Mouse (Mus musculus) cortical plate, adult 2 months (tissue): ENCODE measurements around the gene Aar2. TPM values are rescaled to one million over a fixed set of nuclear protein-coding genes. Genes with fewer than 3 reads are reported as not detected.
"Not testable (repeated sequence)": the region's sequence is repeated elsewhere in the genome, so short reads cannot be mapped to it uniquely, and the experiment has no call there.

Experiments
- H3K27ac ChIP-seq: fragments of 200-500 bp; 2 replicates; pipeline ENCODE4 v1.5.1; 2012; ENCODE audit warnings: low read length, control low read depth, inconsistent platforms; ENCODE audit not compliant: insufficient read depth
- H3K4me1 ChIP-seq: fragments of 200-500 bp; 2 replicates; pipeline ENCODE4 v1.6.1; 2011; ENCODE audit warnings: low read length; ENCODE audit not compliant: control insufficient read depth, insufficient read depth
- H3K4me3 ChIP-seq: fragments of 200-500 bp; 2 replicates; pipeline ENCODE4 v1.5.1; 2011; ENCODE audit warnings: mild to moderate bottlenecking, low read length, control low read depth; ENCODE audit not compliant: insufficient read depth
- CTCF ChIP-seq: fragments of 200-500 bp; IDR thresholded peaks from 2 replicates; pipeline ENCODE4 v1.5.1; 2011; ENCODE audit warnings: mild to moderate bottlenecking, control low read depth, low read length; ENCODE audit not compliant: insufficient read depth; ENCODE audit errors: extremely low read depth
- POLR2A ChIP-seq: fragments of 200-500 bp; IDR thresholded peaks from 2 replicates; pipeline ENCODE4 v1.6.1; 2011; ENCODE audit warnings: mild to moderate bottlenecking, low read length, control low read depth; ENCODE audit not compliant: insufficient read depth; ENCODE audit errors: extremely low read depth
- polyA plus RNA-seq: library from polyadenylated mRNA; depleted of rRNA; stranded (reverse); fragments of >200 nt; gene quantifications from 2 replicates; pipeline ENCODE4 v1.2.3, GENCODE M21; 2012; rRNA removed

Aar2 gene
- polyA plus RNA-seq: 30.2 and 30.8 TPM in 2 replicates

DNA sequence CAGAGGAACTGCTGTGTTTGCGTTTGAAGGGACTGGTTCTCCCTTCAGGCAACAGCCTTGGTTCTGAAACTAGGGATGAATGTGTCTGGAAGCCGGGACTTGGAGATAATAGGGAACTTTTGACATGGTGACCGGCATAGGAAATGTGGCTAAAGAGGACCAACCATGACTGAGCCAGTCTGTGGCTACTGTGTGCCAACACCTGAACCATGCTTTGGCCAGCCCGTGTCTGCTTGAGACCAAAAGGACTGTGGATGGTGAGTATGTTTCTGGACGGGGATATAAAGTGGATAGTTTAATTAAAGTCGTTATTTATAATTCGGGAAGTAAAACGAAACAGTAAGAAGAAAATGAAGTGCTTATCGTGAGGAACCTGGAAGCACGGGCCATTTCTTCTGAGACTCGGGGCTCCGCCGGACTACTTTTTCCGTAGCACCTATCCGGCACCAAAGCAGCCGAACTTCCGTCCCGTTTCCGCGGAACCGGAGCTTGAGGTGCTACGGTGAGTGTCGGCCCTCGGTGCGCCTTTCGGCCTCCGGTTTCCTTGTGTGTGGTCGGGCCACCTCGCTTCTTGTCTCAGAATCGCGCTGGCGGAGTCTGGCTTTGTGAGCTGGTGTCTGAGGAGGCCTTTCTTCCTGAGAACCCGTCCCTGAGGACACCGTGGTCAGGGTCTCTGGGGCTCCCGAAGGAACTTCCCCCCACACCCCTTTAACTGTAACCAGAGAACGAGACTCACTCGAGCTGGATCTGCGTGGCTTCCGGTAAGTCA lies at the start of gene Aar2:
TSS of gene Aar2 (plus strand) at position 462 of the 769 bp plus-strand sequence.
- TF ChIP-seq POLR2A (peak; percentile 79), CTCF (no peak)
- Histone ChIP-seq H3K4me3 (peak within 1 kb of the TSS; percentile 81), H3K27ac (peak within 1 kb of the TSS; percentile 19; the same call in 1 of the 2 replicates), H3K4me1 (peaks cover 5% of the 10 kb centered on the region; the same call in 1 of the 2 replicates)

DNA sequence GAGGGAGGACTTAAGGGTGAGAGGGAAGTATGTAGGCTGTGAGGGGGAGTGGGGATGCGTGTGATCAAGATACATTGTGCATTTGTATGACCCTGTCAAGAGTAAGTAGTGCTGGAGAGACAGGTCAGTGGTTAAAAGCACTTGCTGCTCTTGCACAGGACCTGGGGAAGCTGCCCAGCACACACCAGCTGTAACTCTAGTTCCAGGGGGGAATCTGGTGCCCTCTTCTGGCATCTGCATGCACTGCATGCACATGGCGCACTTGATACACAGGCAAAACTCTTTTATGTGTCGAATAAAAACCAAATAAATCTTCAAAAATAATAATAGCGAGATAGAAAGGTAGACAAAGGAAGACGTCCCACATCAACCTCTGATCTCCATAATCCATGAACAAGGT lies 49.5 kb upstream of the Aar2 start:
- TF ChIP-seq CTCF (peak; percentile 79), POLR2A (no peak)
- Histone ChIP-seq H3K27ac (no peak overlapping the region), H3K4me1 (peaks cover 5% of the 10 kb centered on the region), H3K4me3 (no peak overlapping the region)

DNA sequence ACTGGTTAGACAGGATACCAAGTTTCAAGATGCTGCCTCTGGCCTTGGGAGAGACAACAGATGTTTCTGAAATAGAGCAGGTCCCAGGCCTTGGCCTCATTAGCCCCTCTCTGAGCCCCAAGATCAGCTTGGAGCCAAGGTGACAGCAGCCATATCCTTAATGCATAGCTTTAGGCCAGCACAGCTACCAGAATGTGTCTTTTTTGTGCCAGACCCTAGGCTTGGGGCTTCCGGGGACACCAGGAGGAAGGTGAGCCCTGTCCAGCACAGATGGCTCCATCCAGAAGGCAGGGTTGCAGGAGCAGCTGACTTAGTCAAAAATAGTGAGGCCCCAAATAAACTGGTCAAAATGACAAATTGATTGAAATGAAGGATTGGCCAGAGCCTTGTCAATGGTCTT lies 46.4 kb upstream of the Aar2 start:
- TF ChIP-seq CTCF: no peak
- TF ChIP-seq POLR2A: no peak
- H3K4me3 ChIP-seq: no peak overlapping the region

DNA sequence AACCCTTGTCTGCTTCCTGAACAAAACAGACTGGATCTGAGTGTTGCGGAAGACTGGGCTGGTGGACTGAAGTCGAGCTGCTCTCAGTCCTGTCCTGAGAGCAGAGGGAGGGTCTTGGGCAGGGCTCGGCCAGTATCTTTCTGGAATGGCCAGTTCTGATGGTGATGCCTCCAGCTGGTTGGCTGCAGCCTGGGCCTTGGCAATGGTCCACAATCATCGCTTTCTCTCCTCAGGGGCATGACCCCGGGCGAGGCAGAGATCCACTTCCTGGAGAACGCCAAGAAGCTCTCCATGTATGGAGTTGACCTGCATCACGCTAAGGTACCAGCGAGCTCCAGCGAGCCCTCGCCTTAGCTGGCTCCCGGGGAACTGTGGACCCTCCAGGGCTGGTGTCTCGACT lies 41.9 kb upstream of the Aar2 start:
- Histone ChIP-seq H3K4me3 (no peak overlapping the region), H3K27ac (no peak overlapping the region), H3K4me1 (no peaks in the 10 kb centered on the region)
- TF ChIP-seq CTCF (no peak), POLR2A (no peak)

More for the DNA sequence above, 46.4 kb upstream of the Aar2 start:
- no peak overlapping the region for H3K27ac ChIP-seq
- H3K4me1 ChIP-seq: no peaks in the 10 kb centered on the region

DNA sequence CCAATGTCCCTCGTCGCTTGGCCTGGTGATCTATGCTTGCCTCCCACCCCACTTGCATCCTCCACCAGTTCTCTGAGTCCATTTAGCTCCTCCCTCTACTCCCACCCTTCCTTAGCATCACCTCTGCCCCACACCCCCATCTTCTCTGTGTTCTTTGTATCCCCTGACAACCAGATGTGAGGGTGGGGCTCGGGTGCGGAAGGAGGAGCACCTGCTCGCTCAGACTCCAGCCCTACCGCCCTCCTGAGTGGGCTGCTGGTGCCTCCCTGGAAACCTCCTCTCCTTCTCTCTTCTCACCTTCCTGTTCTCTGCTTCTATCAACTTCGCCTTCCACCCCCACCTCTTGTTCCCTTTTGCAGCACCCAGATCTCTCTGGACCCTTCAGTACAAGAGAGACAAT lies 35.4 kb upstream of the Aar2 start:
- H3K4me1 ChIP-seq: peaks cover 6% of the 10 kb centered on the region
- H3K27ac ChIP-seq: no peak overlapping the region
- no peak for TF ChIP-seq CTCF
- no peak for TF ChIP-seq POLR2A
- H3K4me3 ChIP-seq: no peak overlapping the region

DNA sequence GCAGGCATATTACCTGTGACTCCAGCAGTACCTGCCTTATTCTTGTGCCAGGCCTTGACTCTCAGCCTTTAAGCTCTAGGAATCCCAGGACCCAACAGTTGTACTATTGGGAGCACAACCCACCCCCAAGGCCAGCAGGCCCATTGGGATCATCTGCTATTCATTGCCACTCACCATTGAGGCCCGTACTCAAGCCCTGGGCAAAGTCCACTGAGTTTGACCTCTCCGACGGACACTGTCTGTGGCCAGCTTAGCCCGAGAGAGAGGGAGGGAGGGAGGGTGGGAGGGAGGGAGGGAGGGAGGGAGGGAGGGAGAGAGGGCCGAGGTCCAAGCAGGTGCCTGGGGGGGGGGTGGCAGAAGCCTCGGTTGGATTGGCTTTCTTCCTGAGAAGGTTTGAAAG lies 34.8 kb upstream of the Aar2 start:
- no peak overlapping the region for H3K27ac ChIP-seq
- H3K4me1 ChIP-seq: peaks cover 6% of the 10 kb centered on the region
- no peak for TF ChIP-seq POLR2A
- no peak for TF ChIP-seq CTCF
- no peak overlapping the region for H3K4me3 ChIP-seq

DNA sequence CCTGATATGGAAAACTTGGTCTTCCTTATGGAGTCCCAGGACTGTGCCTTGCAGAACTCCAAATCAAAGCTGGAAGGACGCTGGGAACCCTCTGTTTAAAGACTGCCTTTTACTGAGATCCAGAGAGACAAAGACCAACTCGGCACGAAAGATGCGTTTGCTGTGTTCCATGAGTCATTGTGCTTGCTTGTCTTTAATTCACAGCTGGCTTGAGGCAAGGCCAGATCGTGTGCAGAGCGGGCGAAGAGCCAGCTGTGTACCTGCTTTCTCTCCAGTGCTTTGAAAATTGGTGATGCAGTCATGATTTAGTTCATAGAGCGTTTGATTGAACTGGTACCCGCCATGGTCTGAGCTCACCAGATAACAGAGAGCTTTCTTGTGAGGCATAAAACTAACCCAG lies 32.3 kb upstream of the Aar2 start:
- TF ChIP-seq POLR2A: no peak
- no peak for TF ChIP-seq CTCF
- Histone ChIP-seq H3K4me3 (no peak overlapping the region), H3K27ac (no peak overlapping the region), H3K4me1 (peaks cover 6% of the 10 kb centered on the region)

DNA sequence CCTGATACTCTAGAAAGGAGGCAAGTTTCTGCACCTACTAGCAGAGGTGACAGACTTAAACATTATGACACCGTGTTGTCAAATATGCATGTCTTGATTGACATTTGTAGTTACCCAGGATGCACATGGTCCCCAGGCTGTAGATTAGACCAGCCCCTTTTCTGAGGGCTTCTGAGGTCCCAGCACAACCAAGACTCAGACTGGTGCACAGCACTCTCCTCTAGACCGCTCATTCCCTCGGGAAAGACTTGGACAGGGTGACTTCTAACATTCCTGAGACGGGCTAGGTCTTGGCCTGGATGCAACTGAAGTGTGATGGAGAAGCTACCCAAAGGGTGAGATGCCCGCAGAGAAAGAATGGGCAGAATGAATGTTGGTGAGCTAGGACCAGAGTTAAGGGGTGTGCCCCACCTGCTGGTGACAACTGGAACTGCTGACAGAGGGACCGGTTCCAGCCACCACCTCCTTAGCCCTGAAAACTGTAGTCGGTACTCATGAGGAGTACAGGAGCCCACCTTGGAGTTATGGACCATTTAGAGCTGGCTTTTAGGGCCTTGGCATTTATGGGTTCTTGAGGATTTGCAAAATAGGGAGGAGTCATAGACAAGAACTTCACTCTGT lies 31.7 kb upstream of the Aar2 start:
- H3K27ac ChIP-seq: no peak overlapping the region
- no peak overlapping the region for H3K4me3 ChIP-seq
- no peak for TF ChIP-seq POLR2A
- TF ChIP-seq CTCF: peak; percentile 87
- peaks cover 6% of the 10 kb centered on the region for H3K4me1 ChIP-seq

DNA sequence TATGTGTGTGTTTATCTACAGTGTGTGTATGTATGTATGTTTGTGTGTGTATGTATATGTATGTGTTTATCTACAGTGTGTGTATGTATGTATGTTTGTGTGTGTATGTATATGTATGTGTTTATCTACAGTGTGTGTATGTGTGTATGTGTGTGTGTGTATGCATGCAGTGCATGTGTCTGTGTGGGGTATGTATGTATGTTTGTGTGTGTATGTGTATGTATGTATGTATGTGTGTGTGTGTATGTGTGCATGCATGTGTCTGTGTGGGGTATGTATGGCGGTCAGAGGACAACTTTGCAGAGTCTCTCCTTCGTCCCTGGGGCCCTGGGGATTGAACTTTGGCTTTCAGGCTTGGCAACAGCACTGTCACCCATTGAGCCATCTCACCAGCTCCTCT lies 30.7 kb upstream of the Aar2 start:
- H3K4me3 ChIP-seq, H3K27ac ChIP-seq, H3K4me1 ChIP-seq: not testable (repeated sequence)

DNA sequence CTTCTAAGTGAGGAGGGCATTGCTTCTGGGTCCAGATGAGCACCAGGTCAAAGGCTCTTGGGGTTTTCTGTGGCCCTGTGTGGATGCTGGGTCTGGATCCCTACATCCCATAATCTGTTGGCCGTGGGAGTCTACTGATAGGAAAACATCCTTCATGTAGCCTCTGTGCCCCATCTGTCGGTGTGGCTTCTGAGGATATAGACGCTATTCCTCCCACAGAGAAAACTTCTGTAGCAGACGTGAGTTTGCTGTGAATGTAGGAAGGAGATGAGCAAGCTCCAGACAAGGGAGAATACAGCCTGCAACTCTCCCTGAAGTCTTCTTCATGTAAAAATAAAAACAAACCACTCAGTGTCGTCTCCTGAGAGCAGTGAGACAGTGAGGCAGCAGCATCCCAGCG lies 29.1 kb upstream of the Aar2 start:
- H3K27ac ChIP-seq: no peak overlapping the region
- no peak for TF ChIP-seq POLR2A
- no peaks in the 10 kb centered on the region for H3K4me1 ChIP-seq
- no peak overlapping the region for H3K4me3 ChIP-seq
